ENCODE assay signal across 16 mouse cellular contexts in the genomic region with DNA sequence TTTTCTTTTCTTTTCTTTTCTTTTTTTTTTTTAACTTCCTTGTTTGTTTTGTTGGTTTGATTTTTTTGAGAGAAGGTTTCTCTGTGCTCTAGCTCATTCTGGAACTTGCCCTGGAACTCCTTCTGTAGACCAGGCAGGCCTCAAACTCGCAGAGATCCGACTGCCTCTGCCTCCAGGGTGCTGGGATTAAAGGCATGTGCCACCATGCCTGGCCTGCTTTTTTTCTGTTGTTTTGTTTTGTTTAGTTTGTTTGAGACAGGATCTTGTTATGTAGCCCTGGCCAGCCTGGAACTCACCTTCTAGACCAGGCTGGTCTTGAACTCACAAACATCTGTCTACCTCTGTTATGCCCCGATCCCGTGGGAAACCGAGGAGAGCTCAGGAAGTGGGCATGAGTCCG.
"Had no signal": no experiment of that assay in that cellular context is flagged by ENCODE, and none has a peak within 500 bp of the region (broad histone marks: within the 10 kb centered on the region; RNA-seq: fewer than 3 reads in every experiment).

No protein-coding gene starts in this region.

- H3K9ac ChIP-seq: lung, embryonic 14.5 days; midbrain, embryonic 12.5 days; neural tube, embryonic 13.5 days; neural tube, embryonic 15.5 days had no signal

- H3K27me3 ChIP-seq: midbrain, embryonic 12.5 days; neural tube, embryonic 13.5 days; neural tube, embryonic 15.5 days had no signal

- H3K9me3 ChIP-seq: midbrain, embryonic 10.5 days; midbrain, embryonic 12.5 days; neural tube, embryonic 13.5 days; neural tube, embryonic 15.5 days had no signal

- H3K36me3 ChIP-seq: midbrain, embryonic 10.5 days; midbrain, embryonic 12.5 days; neural tube, embryonic 13.5 days; neural tube, embryonic 15.5 days had no signal

- H3K4me3 ChIP-seq: midbrain, embryonic 10.5 days; midbrain, embryonic 12.5 days; myocyte; neural tube, embryonic 13.5 days; neural tube, embryonic 15.5 days had no signal

- H3K27ac ChIP-seq: midbrain, embryonic 10.5 days; midbrain, embryonic 12.5 days; neural tube, embryonic 13.5 days; neural tube, embryonic 15.5 days had no signal

- DNase-seq: lung, embryonic 14.5 days; lung, postnatal 10 days; lung, postnatal 4 days; midbrain, embryonic 14.5 days; retina, postnatal 1 day; right cerebral cortex, adult 18-20 months; right cerebral cortex, postnatal 25 days; right cerebral cortex, postnatal 4 days; spleen, adult 18-20 months; thymus, postnatal 14 days; thymus, postnatal 36 days had no signal
